Mouse (Mus musculus) embryonic fibroblast, embryonic 13.5 days (primary cell): ENCODE measurements around the gene Igfbp2.

ENCODE experiments used
- CTCF ChIP-seq: IDR thresholded peaks from 2 replicates; pipeline ENCODE4 v1.5.1; 2011; ENCODE audit warnings: mild to moderate bottlenecking, control low read depth, low read length, moderate library complexity, borderline replicate concordance; ENCODE audit not compliant: insufficient read depth
- POLR2A ChIP-seq: IDR thresholded peaks from 2 replicates; pipeline ENCODE4 v1.6.1; 2011; ENCODE audit warnings: low read depth, mild to moderate bottlenecking, control low read depth, low read length, moderate library complexity

DNA sequence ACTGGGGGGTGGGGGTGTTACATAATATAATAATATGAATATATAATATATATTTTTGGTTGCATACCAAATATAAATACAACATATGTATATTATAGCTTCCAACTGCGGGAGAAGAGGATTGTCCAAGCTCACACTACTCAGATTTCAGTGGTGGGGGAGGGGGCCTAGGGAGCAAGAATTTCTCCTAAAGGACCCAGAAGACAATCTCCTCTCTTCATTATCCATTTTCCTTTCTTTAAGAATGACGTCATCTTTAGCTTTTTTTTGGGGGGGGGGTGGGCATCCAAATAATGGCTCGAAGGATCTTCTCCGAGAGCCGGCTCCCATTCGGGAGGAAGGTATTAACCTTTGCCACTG, 47.0 kb downstream of the Igfbp2 start:
- no peak for TF ChIP-seq POLR2A
- TF ChIP-seq CTCF = no peak
